Mouse (Mus musculus): ENCODE data around the gene Pole4.

The Pole4 gene

GRCm38 (mm10) chr6:82613201-82613600 lies 92.0 kb downstream of the Pole4 start:
- DNase-seq (ENCODE audit: low spot score) = no peak

GRCm38 (mm10) chr6:82611049-82611448 lies 94.1 kb downstream of the Pole4 start:
- no peak for DNase-seq (ENCODE audit: low spot score)

GRCm38 (mm10) chr6:82609339-82609926 lies 95.7 kb downstream of the Pole4 start:
- peak; percentile 8 for DNase-seq (ENCODE audit: low spot score)

GRCm38 (mm10) chr6:82608756-82609155 lies 96.4 kb downstream of the Pole4 start:
- DNase-seq (ENCODE audit: low spot score) = no peak

- no peak for DNase-seq (ENCODE audit: low spot score)
Measured at GRCm38 (mm10) chr6:82604791-82605190, 100.4 kb downstream of the Pole4 start.

- DNase-seq (ENCODE audit: low spot score) = peak; percentile 17
Measured at GRCm38 (mm10) chr6:82603665-82604064, 101.5 kb downstream of the Pole4 start.

- DNase-seq (ENCODE audit: low spot score) = no peak
Measured at GRCm38 (mm10) chr6:82603228-82603627, 101.9 kb downstream of the Pole4 start.

- no peak for DNase-seq (ENCODE audit: low spot score)
Measured at GRCm38 (mm10) chr6:82595461-82596090, 109.6 kb downstream of the Pole4 start.

- DNase-seq (ENCODE audit: low spot score) = no peak
Measured at GRCm38 (mm10) chr6:82589387-82589786, 115.8 kb downstream of the Pole4 start.

GRCm38 (mm10) chr6:82585396-82585795 lies 119.8 kb downstream of the Pole4 start:
- DNase-seq (ENCODE audit: low spot score) = no peak

- DNase-seq (ENCODE audit: low spot score) = no peak
Measured at GRCm38 (mm10) chr6:82575445-82575844, 129.7 kb downstream of the Pole4 start.
